Mouse (Mus musculus): ENCODE measurements around the gene Slc25a38.

Slc25a38 gene

DNA sequence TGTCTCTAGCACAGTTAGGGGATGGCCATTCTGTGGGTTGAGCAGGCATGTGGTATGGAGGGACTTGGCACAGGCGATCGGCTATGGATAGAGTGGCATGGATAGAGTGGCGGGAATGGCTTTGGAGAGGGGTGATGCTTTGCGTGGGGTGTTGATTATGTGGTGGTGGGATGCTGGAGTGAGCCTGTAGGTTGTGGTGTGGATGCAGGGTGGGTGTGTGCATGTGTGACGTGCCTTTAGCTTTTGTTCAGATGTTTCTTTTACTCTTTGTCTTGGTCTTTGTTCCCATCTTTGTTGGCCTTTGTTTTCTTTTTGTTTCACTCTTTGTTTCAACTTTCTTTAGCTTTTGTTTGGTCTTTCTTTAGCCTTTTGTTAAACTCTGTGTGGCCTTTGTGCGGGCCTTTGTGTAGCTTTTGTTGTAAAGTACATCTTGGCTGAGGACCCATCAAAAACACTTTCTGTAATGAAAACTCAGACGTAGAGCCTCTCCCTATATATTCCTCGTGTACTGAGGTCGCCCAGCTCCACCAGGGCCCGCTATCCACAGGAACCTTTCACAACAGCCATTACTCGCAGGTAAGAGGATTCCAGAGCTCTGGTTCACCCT lies 39.2 kb downstream of the Slc25a38 start, which contains the start of gene Mobp:
TSS of gene Mobp (plus strand) at position 486 of the 607 bp plus-strand sequence.
- no peak for DNase-seq (ENCODE audit: low spot score)

DNA sequence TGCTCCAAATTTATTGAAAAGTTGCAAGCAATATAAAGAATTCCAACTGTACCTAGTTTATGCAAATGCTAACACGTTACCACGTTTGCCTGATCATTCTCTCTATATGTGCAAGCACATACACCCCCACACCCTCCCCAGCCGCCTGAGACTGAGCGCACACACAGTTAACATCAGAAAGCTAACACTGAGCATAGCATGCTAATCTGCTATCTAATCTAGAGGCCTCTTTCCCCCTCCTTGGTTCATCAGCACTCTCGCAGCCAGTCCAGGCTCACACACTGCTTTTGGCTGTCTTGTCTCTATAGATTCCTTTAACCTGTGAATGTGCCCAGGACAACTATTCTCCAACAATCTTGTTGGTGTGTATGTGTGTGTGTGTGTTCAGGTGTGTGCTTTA lies 41.0 kb downstream of the Slc25a38 start:
- no peak for DNase-seq (ENCODE audit: low spot score)

DNA sequence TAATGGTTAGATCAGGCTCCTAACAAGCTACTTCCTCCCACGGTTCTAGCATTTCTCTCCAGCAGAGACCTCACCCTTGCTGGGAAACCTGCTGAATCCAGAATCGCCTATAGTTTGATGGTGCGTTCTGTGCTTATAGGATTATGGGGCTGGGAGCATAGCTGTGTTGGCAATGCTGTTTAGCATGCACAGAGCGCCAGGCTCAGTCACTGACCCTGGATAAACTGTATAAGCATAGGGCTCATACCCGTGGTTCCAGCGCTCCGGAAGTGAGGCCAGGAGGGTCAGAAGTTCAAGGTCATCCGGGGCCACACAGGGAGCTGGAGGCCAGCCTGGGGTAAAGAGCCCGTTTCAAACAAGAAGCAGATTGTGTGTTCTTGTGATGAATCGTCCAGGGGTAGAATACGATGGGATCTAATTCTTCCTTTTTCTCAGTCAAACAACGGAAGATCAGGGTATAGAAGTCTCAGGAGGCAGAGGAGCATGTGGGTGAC lies 41.8 kb downstream of the Slc25a38 start:
- DNase-seq (ENCODE audit: low spot score) = no peak

DNA sequence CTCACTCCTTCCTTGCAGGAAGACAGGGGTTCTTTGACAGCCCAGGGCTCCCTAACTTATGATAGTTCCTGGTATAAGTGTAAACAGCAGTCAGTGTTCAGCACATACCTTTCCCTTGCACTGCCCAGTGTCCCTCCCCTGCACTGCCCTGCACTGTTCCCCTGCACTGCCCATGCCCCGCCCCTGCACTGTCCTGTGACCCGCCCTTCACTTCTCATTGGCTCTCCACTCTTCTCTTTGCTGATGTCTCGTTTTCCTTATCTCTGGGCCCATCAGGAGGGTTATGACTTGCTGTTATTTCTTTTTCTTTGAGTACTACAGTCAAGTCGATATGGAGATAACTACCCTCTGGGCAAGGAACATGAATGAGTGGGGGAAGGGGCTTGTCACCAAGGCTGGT lies 47.9 kb downstream of the Slc25a38 start:
- DNase-seq (ENCODE audit: low spot score) = no peak

DNA sequence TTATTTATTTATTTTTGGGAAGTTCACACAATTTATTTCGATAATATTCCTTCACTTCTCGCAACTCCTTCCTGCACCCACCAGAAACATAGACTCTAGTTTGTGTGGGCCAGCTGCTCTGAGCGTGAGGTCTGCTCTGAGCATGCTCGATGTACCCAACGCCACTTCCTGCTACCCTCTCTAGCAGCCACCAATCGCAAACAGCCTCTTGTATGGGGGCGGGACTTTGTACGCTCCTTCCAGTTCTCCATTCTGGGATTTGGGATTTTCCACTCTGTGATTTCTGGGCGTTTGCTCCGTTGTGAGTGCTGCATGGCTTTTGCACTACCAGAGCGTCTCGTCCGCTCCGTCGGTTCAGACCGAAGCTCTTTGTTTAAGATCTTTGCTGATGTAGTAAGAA lies 53.7 kb downstream of the Slc25a38 start:
- DNase-seq (ENCODE audit: low spot score) = no peak

DNA sequence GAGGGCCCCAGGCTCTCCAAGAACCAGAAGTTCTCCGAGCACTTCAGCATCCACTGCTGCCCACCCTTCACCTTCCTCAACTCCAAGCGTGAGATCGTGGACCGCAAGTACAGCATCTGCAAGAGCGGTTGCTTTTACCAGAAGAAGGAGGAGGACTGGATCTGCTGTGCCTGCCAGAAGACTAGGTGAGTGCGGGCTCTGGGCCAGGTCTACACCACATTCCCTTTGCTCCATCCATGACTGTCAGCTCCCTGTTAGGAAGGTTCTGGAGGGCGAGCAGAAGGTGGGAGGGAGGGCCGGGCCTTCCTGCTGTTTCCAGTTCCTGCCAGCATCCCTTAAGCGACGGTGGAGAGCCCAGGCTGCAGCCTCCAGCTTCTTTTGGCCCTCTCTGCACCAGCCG lies 57.7 kb downstream of the Slc25a38 start:
- no peak for DNase-seq (ENCODE audit: low spot score)

DNA sequence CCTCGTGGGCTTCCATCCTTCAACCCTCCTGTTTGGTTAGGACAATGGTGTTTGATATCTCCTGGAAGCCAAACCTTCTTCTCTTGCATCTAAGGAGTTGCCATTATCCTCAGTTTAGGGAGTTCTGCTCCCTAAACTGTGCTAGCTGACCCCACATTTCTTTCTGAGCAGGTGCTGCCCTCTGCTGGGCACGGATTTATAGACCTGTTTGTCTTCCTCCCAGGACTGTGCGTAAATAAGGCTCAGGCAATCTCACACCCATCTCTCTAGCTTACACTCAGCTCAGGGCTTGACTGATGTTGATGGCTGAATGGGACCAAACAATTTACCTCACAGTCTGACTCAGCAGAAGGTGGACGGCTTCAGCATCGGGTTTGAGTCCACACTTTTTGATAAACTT lies 61.1 kb downstream of the Slc25a38 start:
- peak; percentile 22 for DNase-seq (ENCODE audit: low spot score)

Measured in ovary, postnatal 10 days (tissue).